Comparison of ENCODE assay signal across 22 mouse cellular contexts in genomic region chr1:20984582-20984981, GRCm38 (mm10). TPM values are rescaled to one million over a fixed set of nuclear protein-coding genes. Genes with fewer than 3 reads are reported as not detected.
DNase-seq lines count a peak whose midpoint lies in the region; ATAC-seq and TF ChIP-seq lines count a peak whose summit lies in the region.
"Had no signal": no experiment of that assay in that cellular context is flagged by ENCODE, and none has a peak within 500 bp of the region (broad histone marks: within the 10 kb centered on the region; RNA-seq: fewer than 3 reads in every experiment).

No protein-coding gene starts in this region.

- no peaks in the 10 kb centered on the region for H3K9me3 ChIP-seq in neural tube, embryonic 11.5 days (ENCODE audit: control insufficient read depth, low read length)
- no peaks in the 10 kb centered on the region for H3K9me3 ChIP-seq in forebrain, postnatal 0 days (ENCODE audit: low read length)
- H3K9me3 ChIP-seq in hindbrain, postnatal 0 days (ENCODE audit: low read length) = no peaks in the 10 kb centered on the region
- H3K9me3 ChIP-seq: heart, embryonic 10.5 days; intestine, embryonic 15.5 days; kidney, embryonic 15.5 days had no signal

- no peak overlapping the region for H3K4me3 ChIP-seq in neural tube, embryonic 11.5 days (ENCODE audit: low read depth, low read length)
- H3K4me3 ChIP-seq in forebrain, postnatal 0 days (ENCODE audit: low read depth, low read length) = no peak overlapping the region
- no peak overlapping the region for H3K4me3 ChIP-seq in hindbrain, postnatal 0 days (ENCODE audit: low read length)
- H3K4me3 ChIP-seq: heart, embryonic 10.5 days; intestine, embryonic 15.5 days; kidney, embryonic 15.5 days; myocyte had no signal

- H3K27ac ChIP-seq in neural tube, embryonic 11.5 days (ENCODE audit: low read depth, low read length) = no peak overlapping the region
- H3K27ac ChIP-seq in forebrain, postnatal 0 days (ENCODE audit: low read depth, low read length) = no peak overlapping the region
- no peak overlapping the region for H3K27ac ChIP-seq in hindbrain, postnatal 0 days
- H3K27ac ChIP-seq: heart, embryonic 10.5 days; intestine, embryonic 15.5 days; kidney, embryonic 15.5 days had no signal

- TF ChIP-seq CTCF in forebrain, postnatal 0 days (IDR thresholded peaks at IDR 0.05; ENCODE audit: low read depth) = no peak
- TF ChIP-seq CTCF in hindbrain, postnatal 0 days (IDR thresholded peaks at IDR 0.05; ENCODE audit: low read depth) = no peak

- 66% methylated on average over 4 of the region's 4 CpGs for WGBS in neural tube, embryonic 11.5 days
- 38% methylated on average over 4 of the region's 4 CpGs for WGBS in forebrain, postnatal 0 days
- WGBS in hindbrain, postnatal 0 days = 51% methylated on average over 4 of the region's 4 CpGs

- no peak for DNase-seq in neural tube, embryonic 11.5 days (ENCODE audit: low spot score)
- no peak for DNase-seq in neural tube, embryonic 10.5 days (ENCODE audit: extremely low spot score, low spot score)
- DNase-seq in forebrain, postnatal 0 days = no peak
- DNase-seq in hindbrain, postnatal 0 days (ENCODE audit: low spot score) = peak; percentile 31
- DNase-seq in splenic B cell, adult 2 months (ENCODE audit: low read depth, low spot score) = peak; percentile 19
- no peak for DNase-seq in ovary, adult 18-20 months (ENCODE audit: low spot score)
- DNase-seq in gastrocnemius, adult 18-20 months (ENCODE audit: low spot score) = no peak
- DNase-seq: adrenal gland, adult 8-10 months; cerebellum, adult 9-11 months; gastrocnemius, postnatal 36 days; heart, postnatal 14 days; kidney, postnatal 4 days; lung, adult 18-20 months; lung, postnatal 14 days; thymus, postnatal 4 days had no signal

- ATAC-seq in neural tube, embryonic 11.5 days (ENCODE audit: insufficient read depth, low FRiP score, low TSS enrichment) = peak; percentile 48; the same call in 1 of the 2 replicates
- ATAC-seq in forebrain, postnatal 0 days = peak; percentile 70
- peak; percentile 80 for ATAC-seq in hindbrain, postnatal 0 days
- ATAC-seq: intestine, embryonic 15.5 days; Patski had no signal

- H3K36me3 ChIP-seq in neural tube, embryonic 11.5 days (ENCODE audit: control insufficient read depth, insufficient read depth, low read length) = no peaks in the 10 kb centered on the region
- H3K36me3 ChIP-seq in forebrain, postnatal 0 days (ENCODE audit: insufficient read depth) = no peaks in the 10 kb centered on the region
- H3K36me3 ChIP-seq in hindbrain, postnatal 0 days (ENCODE audit: insufficient read depth, low read length) = no peaks in the 10 kb centered on the region
- H3K36me3 ChIP-seq in splenic B cell, adult 2 months (ENCODE audit: control insufficient read depth, insufficient read depth, low read length, poor library complexity, severe bottlenecking) = no peaks in the 10 kb centered on the region
- H3K36me3 ChIP-seq: heart, embryonic 10.5 days; intestine, embryonic 15.5 days; kidney, embryonic 15.5 days had no signal

- no peaks in the 10 kb centered on the region for H3K4me1 ChIP-seq in neural tube, embryonic 11.5 days (ENCODE audit: control insufficient read depth, insufficient read depth, low read length)
- no peaks in the 10 kb centered on the region for H3K4me1 ChIP-seq in forebrain, postnatal 0 days (ENCODE audit: insufficient read depth)
- no peaks in the 10 kb centered on the region for H3K4me1 ChIP-seq in hindbrain, postnatal 0 days (ENCODE audit: insufficient read depth, low read length)
- H3K4me1 ChIP-seq: heart, embryonic 10.5 days; intestine, embryonic 15.5 days; kidney, embryonic 15.5 days had no signal

- H3K9ac ChIP-seq in neural tube, embryonic 11.5 days (ENCODE audit: low read length) = no peak overlapping the region
- no peak overlapping the region for H3K9ac ChIP-seq in forebrain, postnatal 0 days
- no peak overlapping the region for H3K9ac ChIP-seq in hindbrain, postnatal 0 days (replicated peaks; ENCODE audit: low read length)
- H3K9ac ChIP-seq: intestine, embryonic 15.5 days; kidney, embryonic 15.5 days had no signal

- H3K27me3 ChIP-seq in neural tube, embryonic 11.5 days (ENCODE audit: control insufficient read depth, insufficient read depth, low read length) = no peaks in the 10 kb centered on the region
- H3K27me3 ChIP-seq in forebrain, postnatal 0 days (ENCODE audit: insufficient read depth, low read length) = no peaks in the 10 kb centered on the region
- no peaks in the 10 kb centered on the region for H3K27me3 ChIP-seq in hindbrain, postnatal 0 days (ENCODE audit: insufficient read depth, low read length)
- H3K27me3 ChIP-seq in splenic B cell, adult 2 months (ENCODE audit: control insufficient read depth, insufficient read depth, low read length, poor library complexity, severe bottlenecking) = no peaks in the 10 kb centered on the region
- H3K27me3 ChIP-seq: intestine, embryonic 15.5 days; kidney, embryonic 15.5 days; Patski had no signal

- no peak overlapping the region for H3K4me2 ChIP-seq in neural tube, embryonic 11.5 days (ENCODE audit: low read depth)
- H3K4me2 ChIP-seq in forebrain, postnatal 0 days (ENCODE audit: low read depth) = no peak overlapping the region
- H3K4me2 ChIP-seq in hindbrain, postnatal 0 days (ENCODE audit: low read depth, low read length) = no peak overlapping the region
- H3K4me2 ChIP-seq: intestine, embryonic 15.5 days; kidney, embryonic 15.5 days; liver, embryonic 11.5 days had no signal

RNA-seq across cellular contexts. Expression of gene Efhc1, which starts 33.2 kb away (rescaled TPM):
- polyA plus RNA-seq in neural tube, embryonic 11.5 days (2014; fragmentation: Nextera tagmentation; extraction: Ambion mirVana) = 1.3 and 2.0 TPM in 2 replicates
- total RNA-seq in forebrain, postnatal 0 days (2014; rRNA removed) = 3.0 and 7.6 TPM in 2 replicates
- 2.2 and 3.1 TPM in 2 replicates for polyA plus RNA-seq in forebrain, postnatal 0 days (2015; fragmentation: Nextera tagmentation; extraction: Ambion mirVana)
- total RNA-seq in hindbrain, postnatal 0 days (2014; rRNA removed) = 2.7 and 8.1 TPM in 2 replicates
- 3.4 and 3.9 TPM in 2 replicates for polyA plus RNA-seq in hindbrain, postnatal 0 days (2015; fragmentation: Nextera tagmentation; extraction: Ambion mirVana)
- total RNA-seq in gastrocnemius, adult 18-20 months (2021) = under 1 TPM; 0.14 to 0.33 TPM
- total RNA-seq: megakaryocyte-erythroid progenitor cell, adult 5-6 weeks had no signal

Comparison
In these comparisons a context has a peak if more than half of its experiments do, and no peak if none do; other contexts are left out.
1. DNase-seq: peak in hindbrain, postnatal 0 days (single experiment) and splenic B cell, adult 2 months (single experiment); none in neural tube, embryonic 11.5 days (single experiment), neural tube, embryonic 10.5 days (single experiment), forebrain, postnatal 0 days (single experiment), ovary, adult 18-20 months (single experiment) and gastrocnemius, adult 18-20 months (single experiment).
2. Peak in every context shown above with its lines, with median percentiles within 50 percentile points of each other: ATAC-seq.